Mouse (Mus musculus) monocyte, adult 5-6 weeks (primary cell): ENCODE data around the gene Nprl2. TPM values are rescaled to one million over a fixed set of nuclear protein-coding genes. Genes with fewer than 3 reads are reported as not detected.

ENCODE experiments used
- ATAC-seq: fragments of 153-309, 156-312 bp; replicated peaks from 2 replicates; pipeline ENCODE4 v1.8.0; 2017; ENCODE audit warnings: mild to moderate bottlenecking; ENCODE audit not compliant: low TSS enrichment, insufficient number of reproducible peaks, severe bottlenecking, poor library complexity, low FRiP score
- total RNA-seq: library from RNA; stranded (forward); fragments of 200-1000, 200-491, 200-594 nt; gene quantifications from 3 replicates; pipeline ENCODE4 v1.2.3, GENCODE M21; 2017

The Nprl2 gene
- total RNA-seq: 17.4 to 20.5 TPM (median 18.7 TPM) in 3 replicates

- ATAC-seq: peak; percentile 82
Measured at GRCm38 (mm10) chr9:107541474-107542351, at the start of gene Nprl2, which contains the start of gene Cyb561d2. Gene Nprl2, plus strand, starts transcription at chr9:107542226. Gene Cyb561d2, minus strand, starts transcription at chr9:107542193.

DNA sequence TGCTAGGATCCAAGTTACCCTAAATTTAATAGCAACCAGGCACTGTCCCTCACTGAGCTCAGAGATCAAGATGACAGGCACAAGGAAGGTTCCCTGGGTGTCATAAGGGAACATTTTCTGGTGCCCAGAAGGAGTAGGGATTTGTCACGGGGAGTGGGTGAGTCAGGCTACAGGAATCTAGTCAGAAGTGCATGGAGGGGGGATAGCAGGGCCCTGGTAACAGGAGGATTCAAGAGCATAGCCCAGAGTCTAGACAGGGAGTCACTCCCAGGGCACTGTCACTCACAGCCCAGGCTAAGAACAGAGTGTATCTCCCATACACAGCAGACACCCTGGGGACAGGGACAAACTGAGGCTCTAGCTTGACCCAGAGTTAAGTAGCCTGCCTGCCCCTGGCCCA is 48.5 kb upstream of the Nprl2 start:
- no peak for ATAC-seq

DNA sequence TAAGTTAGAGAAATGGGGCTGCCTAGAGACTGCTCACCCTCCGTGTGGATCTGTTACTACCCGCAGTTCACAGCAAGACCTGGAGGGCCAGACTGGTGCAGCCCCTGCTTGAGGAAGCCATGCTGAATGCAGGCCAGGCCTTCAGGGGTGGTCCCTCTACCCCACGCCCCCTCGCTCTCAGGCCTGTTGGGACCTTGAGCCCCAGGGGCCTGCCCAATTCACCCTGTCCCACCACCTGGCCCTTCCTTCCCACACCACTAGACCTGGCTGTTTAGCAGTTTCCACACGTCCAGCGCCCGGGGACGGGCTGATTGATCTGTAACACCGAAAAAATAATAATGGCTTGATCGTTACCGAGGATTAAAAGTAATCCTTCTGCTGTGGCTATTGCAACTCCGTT is 47.8 kb upstream of the Nprl2 start:
- ATAC-seq: no peak

- ATAC-seq: no peak
Measured at GRCm38 (mm10) chr9:107496359-107496758, 45.7 kb upstream of the Nprl2 start.

- no peak for ATAC-seq
Measured at GRCm38 (mm10) chr9:107500708-107501286, 41.2 kb upstream of the Nprl2 start.

- no peak for ATAC-seq
Measured at GRCm38 (mm10) chr9:107502131-107502846, 39.7 kb upstream of the Nprl2 start.

- no peak for ATAC-seq
Measured at GRCm38 (mm10) chr9:107504662-107505537, 37.1 kb upstream of the Nprl2 start.

DNA sequence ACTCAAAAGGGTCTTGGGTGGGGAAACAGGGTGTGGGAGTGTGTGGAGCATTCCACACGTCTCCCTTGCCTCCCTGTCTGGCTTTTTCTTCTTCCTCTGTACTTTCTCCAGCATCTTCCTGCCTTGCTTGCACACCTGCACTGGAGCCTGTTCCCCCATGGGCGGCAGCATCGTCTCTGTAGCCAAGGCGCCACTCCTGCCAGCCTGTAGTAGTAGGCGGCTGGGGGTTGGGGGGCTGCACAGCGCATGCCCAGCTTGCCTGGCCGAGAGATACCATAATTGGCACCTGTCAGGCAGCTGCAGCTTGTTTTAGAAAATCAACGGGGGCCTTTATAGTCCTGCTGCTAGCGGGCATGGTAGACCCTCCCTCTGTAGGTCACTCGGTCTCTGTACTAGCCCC is 33.8 kb upstream of the Nprl2 start:
- ATAC-seq: no peak

GRCm38 (mm10) chr9:107510384-107511100 is 31.5 kb upstream of the Nprl2 start:
- no peak for ATAC-seq

DNA sequence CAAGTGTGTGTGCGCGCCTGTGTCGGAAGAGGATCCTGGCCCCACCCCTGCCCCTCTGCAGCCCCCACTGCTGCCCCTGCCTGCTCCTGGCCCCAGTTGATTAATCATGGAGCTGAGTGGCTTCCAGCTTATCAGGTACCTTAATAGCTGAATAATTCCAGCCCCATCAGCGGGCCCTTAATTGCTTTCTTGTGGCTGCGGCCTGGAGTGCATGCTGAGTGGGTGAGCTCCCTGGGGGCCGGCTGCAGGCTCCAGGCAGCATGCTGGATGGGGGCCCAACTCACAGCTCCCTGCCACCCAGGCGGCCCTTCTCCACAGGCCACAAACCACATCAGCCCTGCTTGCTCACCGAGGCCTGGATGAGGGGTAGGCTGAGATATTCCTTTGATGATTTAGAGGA is 30.6 kb upstream of the Nprl2 start:
- ATAC-seq: no peak

DNA sequence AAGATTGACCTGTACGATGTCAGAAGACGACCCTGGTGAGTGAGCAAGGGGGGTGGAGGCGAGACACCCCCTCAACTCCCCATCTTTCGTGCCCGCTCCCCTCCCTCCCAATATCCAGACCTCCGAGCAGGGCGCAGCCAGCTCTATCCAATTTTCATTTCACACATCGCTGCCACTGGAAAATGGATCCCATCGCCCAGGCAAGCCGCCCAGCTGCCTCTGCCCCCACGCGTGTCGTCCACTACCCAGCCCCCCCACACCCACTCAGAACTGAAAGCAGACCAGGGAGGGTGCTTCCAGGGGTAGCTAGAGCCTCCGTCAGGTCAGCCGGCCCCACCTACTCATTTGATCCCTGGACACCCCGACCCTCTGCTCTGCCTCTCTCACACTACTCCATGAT is 29.7 kb upstream of the Nprl2 start:
- no peak for ATAC-seq

DNA sequence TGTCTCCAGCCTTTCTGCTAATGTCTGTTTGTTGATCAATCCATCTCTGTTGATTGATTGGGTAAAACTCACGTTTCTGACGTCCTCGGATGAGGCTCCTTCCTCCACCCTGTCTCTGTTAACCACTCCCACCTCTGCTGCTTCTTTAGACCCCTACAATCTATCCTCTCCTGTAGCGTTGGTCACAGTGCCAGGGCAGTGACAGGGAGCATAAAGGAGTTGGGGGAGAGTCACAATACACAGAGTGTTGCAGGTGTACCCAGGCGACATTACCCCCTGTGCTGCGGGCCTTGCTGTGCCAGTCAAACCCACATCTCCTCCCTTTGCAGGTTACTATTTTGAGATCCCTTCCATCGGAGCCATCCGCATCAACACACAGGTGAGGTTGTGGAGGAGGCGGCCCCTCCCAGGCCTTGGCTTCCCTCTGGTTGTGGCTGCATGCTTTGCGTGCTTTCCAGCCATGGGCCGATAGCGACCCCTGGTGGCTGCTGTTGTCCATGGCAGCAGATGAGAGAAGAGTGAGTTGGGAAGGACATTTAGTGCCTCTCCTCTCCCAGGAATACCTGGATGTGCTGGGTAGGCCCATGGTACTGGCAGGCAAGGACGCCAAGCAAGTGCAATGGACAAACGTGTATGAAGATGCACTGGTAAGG is 27.6 kb upstream of the Nprl2 start:
- ATAC-seq: peak; percentile 66

GRCm38 (mm10) chr9:107520331-107520730 is 21.7 kb upstream of the Nprl2 start:
- ATAC-seq: no peak

- no peak for ATAC-seq
Measured at GRCm38 (mm10) chr9:107521190-107521589, 20.8 kb upstream of the Nprl2 start.

GRCm38 (mm10) chr9:107521711-107522399 is 20.2 kb upstream of the Nprl2 start:
- ATAC-seq: no peak

GRCm38 (mm10) chr9:107522400-107522711 is 19.7 kb upstream of the Nprl2 start:
- no peak for ATAC-seq
